Mouse (Mus musculus): ENCODE results near the gene Ptov1. TPM values are rescaled to one million over a fixed set of nuclear protein-coding genes. Genes with fewer than 3 reads are reported as not detected.

Gene Ptov1
- total and polyA plus RNA-seq, 3 experiments: 33.2 to 145 (median 75.4) TPM

- TF ChIP-seq POLR2AphosphoS5 (IDR thresholded peaks at IDR 0.05; ENCODE audit: insufficient replicate concordance, low read depth, low read length): no peak
- no peak for TF ChIP-seq CTCF (IDR thresholded peaks at IDR 0.05; ENCODE audit: low read depth, low read length)
- no peak for TF ChIP-seq GATA2 (IDR thresholded peaks at IDR 0.05; ENCODE audit: borderline replicate concordance, low read depth, low read length)
- Histone ChIP-seq H3K9me3 (replicated peaks) (peaks cover 11% of the 10 kb centered on the region), H3K36me3 (replicated peaks) (peaks cover 63% of the 10 kb centered on the region), H3K27me3 (ENCODE audit: insufficient read depth, low read length) (no peaks in the 10 kb centered on the region), H3K4me3 (ENCODE audit: low read depth, low read length) (peak overlapping the region; percentile 20; the same call in 1 of the 2 replicates), H3K4me1 (ENCODE audit: insufficient read depth, low read depth, low read length) (peaks cover 80% of the 10 kb centered on the region)
- DNase-seq (ENCODE audit: low spot score) (no peak), ATAC-seq (ENCODE audit: extremely low read depth, insufficient number of reproducible peaks, low FRiP score, poor library complexity, severe bottlenecking) (no peak)
Measured at GRCm38 (mm10) chr7:44852259-44853027, 17.1 kb downstream of the Ptov1 start.

GRCm38 (mm10) chr7:44851625-44852234 lies 17.9 kb downstream of the Ptov1 start:
- Histone ChIP-seq H3K36me3 (replicated peaks) (peaks cover 68% of the 10 kb centered on the region), H3K4me3 (ENCODE audit: low read depth, low read length) (no peak overlapping the region; the same call in 1 of the 2 replicates), H3K9me3 (replicated peaks) (peaks cover 11% of the 10 kb centered on the region), H3K27me3 (ENCODE audit: insufficient read depth, low read length) (no peaks in the 10 kb centered on the region), H3K4me1 (ENCODE audit: insufficient read depth, low read depth, low read length) (peaks cover 79% of the 10 kb centered on the region)
- DNase-seq (ENCODE audit: low spot score): no peak
- no peak for TF ChIP-seq GATA1 (IDR thresholded peaks at IDR 0.05; ENCODE audit: borderline replicate concordance, low read length)
- TF ChIP-seq POLR2AphosphoS5 (IDR thresholded peaks at IDR 0.05; ENCODE audit: insufficient replicate concordance, low read depth, low read length): no peak
- no peak for TF ChIP-seq TAL1 (conservative IDR thresholded peaks at IDR 0.05; ENCODE audit: low read depth, low read length)
- TF ChIP-seq GATA2 (IDR thresholded peaks at IDR 0.05; ENCODE audit: borderline replicate concordance, low read depth, low read length): no peak
- TF ChIP-seq CTCF (IDR thresholded peaks at IDR 0.05; ENCODE audit: low read depth, low read length): no peak
- ATAC-seq (ENCODE audit: extremely low read depth, insufficient number of reproducible peaks, low FRiP score, poor library complexity, severe bottlenecking): no peak

- no peak for ATAC-seq (ENCODE audit: extremely low read depth, insufficient number of reproducible peaks, low FRiP score, poor library complexity, severe bottlenecking)
- Histone ChIP-seq H3K36me3 (replicated peaks) (peaks cover 75% of the 10 kb centered on the region), H3K27me3 (ENCODE audit: insufficient read depth, low read length) (no peaks in the 10 kb centered on the region), H3K4me1 (ENCODE audit: insufficient read depth, low read depth, low read length) (peaks cover 77% of the 10 kb centered on the region), H3K9me3 (replicated peaks) (peaks cover 11% of the 10 kb centered on the region), H3K4me3 (ENCODE audit: low read depth, low read length) (peak overlapping the region; percentile 95)
- no peak for DNase-seq (ENCODE audit: low spot score)
- TF ChIP-seq TAL1 (conservative IDR thresholded peaks at IDR 0.05; ENCODE audit: low read depth, low read length) (no peak), GATA1 (IDR thresholded peaks at IDR 0.05; ENCODE audit: borderline replicate concordance, low read length) (no peak), POLR2AphosphoS5 (IDR thresholded peaks at IDR 0.05; ENCODE audit: insufficient replicate concordance, low read depth, low read length) (no peak), GATA2 (IDR thresholded peaks at IDR 0.05; ENCODE audit: borderline replicate concordance, low read depth, low read length) (no peak), CTCF (IDR thresholded peaks at IDR 0.05; ENCODE audit: low read depth, low read length) (no peak)
Measured at GRCm38 (mm10) chr7:44850789-44851624, 18.6 kb downstream of the Ptov1 start.

GRCm38 (mm10) chr7:44850146-44850545 lies 19.4 kb downstream of the Ptov1 start:
- Histone ChIP-seq H3K9me3 (replicated peaks) (peaks cover 11% of the 10 kb centered on the region), H3K4me1 (ENCODE audit: insufficient read depth, low read depth, low read length) (peaks cover 74% of the 10 kb centered on the region), H3K4me3 (ENCODE audit: low read depth, low read length) (peak overlapping the region; percentile 95), H3K36me3 (replicated peaks) (peaks cover 77% of the 10 kb centered on the region), H3K27me3 (ENCODE audit: insufficient read depth, low read length) (no peaks in the 10 kb centered on the region)
- ATAC-seq (ENCODE audit: extremely low read depth, insufficient number of reproducible peaks, low FRiP score, poor library complexity, severe bottlenecking) (no peak), DNase-seq (ENCODE audit: low spot score) (peak; percentile 83)
- no peak for TF ChIP-seq GATA1 (IDR thresholded peaks at IDR 0.05; ENCODE audit: borderline replicate concordance, low read length)
- no peak for TF ChIP-seq TAL1 (conservative IDR thresholded peaks at IDR 0.05; ENCODE audit: low read depth, low read length)
- TF ChIP-seq GATA2 (IDR thresholded peaks at IDR 0.05; ENCODE audit: borderline replicate concordance, low read depth, low read length): no peak
- TF ChIP-seq CTCF (IDR thresholded peaks at IDR 0.05; ENCODE audit: low read depth, low read length): no peak
- no peak for TF ChIP-seq POLR2AphosphoS5 (IDR thresholded peaks at IDR 0.05; ENCODE audit: insufficient replicate concordance, low read depth, low read length)

- ATAC-seq (ENCODE audit: extremely low read depth, insufficient number of reproducible peaks, low FRiP score, poor library complexity, severe bottlenecking): peak; percentile 29
- H3K4me3 ChIP-seq (ENCODE audit: low read depth, low read length): peak overlapping the region; percentile 95
- no peaks in the 10 kb centered on the region for H3K27me3 ChIP-seq (ENCODE audit: insufficient read depth, low read length)
- H3K36me3 ChIP-seq (replicated peaks): peaks cover 77% of the 10 kb centered on the region
- H3K9me3 ChIP-seq (replicated peaks): peaks cover 10% of the 10 kb centered on the region
- TF ChIP-seq GATA2 (IDR thresholded peaks at IDR 0.05; ENCODE audit: borderline replicate concordance, low read depth, low read length): no peak
- no peak for TF ChIP-seq GATA1 (IDR thresholded peaks at IDR 0.05; ENCODE audit: borderline replicate concordance, low read length)
- no peak for TF ChIP-seq TAL1 (conservative IDR thresholded peaks at IDR 0.05; ENCODE audit: low read depth, low read length)
- TF ChIP-seq CTCF (IDR thresholded peaks at IDR 0.05; ENCODE audit: low read depth, low read length): no peak
- peak; percentile 54; the same call in 1 of the 2 replicates for TF ChIP-seq POLR2AphosphoS5 (IDR thresholded peaks at IDR 0.05; ENCODE audit: insufficient replicate concordance, low read depth, low read length)
- H3K4me1 ChIP-seq (ENCODE audit: insufficient read depth, low read depth, low read length): peaks cover 68% of the 10 kb centered on the region
- DNase-seq (ENCODE audit: low spot score): peak; percentile 74
Measured at GRCm38 (mm10) chr7:44849416-44850111, 20.0 kb downstream of the Ptov1 start.
